Mouse (Mus musculus) small intestine, adult 2 months (tissue): Measurements from ENCODE around the gene Arih1.

ENCODE experiments used
- CTCF ChIP-seq: fragments of 200-500 bp; IDR thresholded peaks from 2 replicates; pipeline ENCODE4 v1.5.1; 2012; ENCODE audit warnings: low read depth, mild to moderate bottlenecking, control low read depth, inconsistent platforms, low read length, moderate library complexity, mixed read lengths; ENCODE audit not compliant: insufficient replicate concordance, insufficient read length; ENCODE audit errors: extremely low read depth
- POLR2A ChIP-seq: fragments of 200-500 bp; IDR thresholded peaks from 2 replicates; pipeline ENCODE4 v1.6.1; 2012; ENCODE audit warnings: low read depth, mild to moderate bottlenecking, control low read depth, inconsistent platforms, low read length, moderate library complexity

DNA sequence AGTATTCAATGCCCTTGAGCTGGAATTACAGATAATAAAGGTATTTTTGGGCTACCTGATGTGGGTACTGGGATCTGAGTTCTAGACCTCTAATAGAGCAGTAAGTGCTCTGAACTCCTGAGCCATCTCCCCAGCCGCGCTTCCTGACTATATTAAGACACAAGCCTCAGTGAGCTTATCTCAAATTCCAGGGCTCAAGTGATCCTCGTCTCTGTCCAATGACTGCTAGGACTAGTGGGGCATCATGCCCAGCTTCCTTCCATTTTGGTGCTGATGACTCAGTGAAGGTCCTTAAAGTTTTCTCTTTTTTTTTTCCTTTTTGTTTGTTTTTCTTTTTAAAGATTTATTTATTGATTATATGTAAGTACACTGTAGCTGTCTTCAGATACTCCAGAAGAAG lies 28.7 kb upstream of the Arih1 start:
- TF ChIP-seq CTCF: no peak
- TF ChIP-seq POLR2A: no peak
